Mouse (Mus musculus) megakaryocyte, embryonic 14.5 days (primary cell): ENCODE results near the gene Adap1.

ENCODE experiments used
- FLI1 ChIP-seq: IDR thresholded peaks from 2 replicates; pipeline ENCODE4 v1.6.1; 2012; ENCODE audit warnings: low read length, inconsistent platforms, mixed read lengths
- GATA1 ChIP-seq: IDR thresholded peaks from 3 replicates; pipeline ENCODE4 v1.6.1; 2012; ENCODE audit warnings: mixed read lengths, low read length, inconsistent platforms, borderline replicate concordance

DNA sequence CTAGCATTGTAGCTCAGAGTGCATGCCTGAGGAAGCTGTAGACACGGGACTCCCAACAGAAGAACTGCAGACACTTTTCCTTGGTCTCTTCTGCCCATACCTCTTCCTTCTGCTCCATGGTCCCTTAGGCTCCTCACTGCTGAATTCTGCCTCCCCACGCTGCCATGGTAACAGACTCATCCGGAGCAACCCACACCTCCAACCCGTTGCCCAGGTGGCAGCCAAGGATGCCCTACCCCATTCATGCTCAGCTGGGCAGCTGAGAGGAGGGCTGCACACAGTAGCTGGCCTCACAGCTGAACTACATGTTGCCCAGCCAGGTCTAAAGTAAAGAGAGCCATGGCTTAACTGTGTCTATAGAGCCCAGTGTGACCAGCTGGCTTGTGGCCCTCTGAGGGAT, 36.8 kb downstream of the Adap1 start:
- no peak for TF ChIP-seq GATA1
- TF ChIP-seq FLI1 = no peak
